In genomic region chr4:34403061-34403460, GRCm38 (mm10) we compare ENCODE assay signal across 23 mouse cellular contexts.
DNase-seq lines count a peak whose midpoint lies in the region; ATAC-seq and TF ChIP-seq lines count a peak whose summit lies in the region.
"Had no signal": no experiment of that assay in that cellular context is flagged by ENCODE, and none has a peak within 500 bp of the region (broad histone marks: within the 10 kb centered on the region; RNA-seq: fewer than 3 reads in every experiment).

No protein-coding gene starts in this region.

- H3K9ac ChIP-seq in heart, adult 2 months (ENCODE audit: low read depth, low read length), result no peak overlapping the region
- no peak overlapping the region for H3K9ac ChIP-seq in hindbrain, embryonic 11.5 days (ENCODE audit: low read depth, low read length)
- H3K9ac ChIP-seq: intestine, embryonic 15.5 days; kidney, embryonic 15.5 days; liver, embryonic 14.5 days; stomach, embryonic 15.5 days had no signal

- H3K79me2 ChIP-seq in heart, adult 2 months (replicated peaks; ENCODE audit: control insufficient read depth, insufficient read depth, low read length), result no peaks in the 10 kb centered on the region

- no peaks in the 10 kb centered on the region for H3K4me1 ChIP-seq in heart, adult 2 months (ENCODE audit: control insufficient read depth, insufficient read depth, low read length)
- no peaks in the 10 kb centered on the region for H3K4me1 ChIP-seq in hindbrain, embryonic 11.5 days (replicated peaks; ENCODE audit: control insufficient read depth, insufficient read depth, low read length)
- H3K4me1 ChIP-seq: intestine, embryonic 15.5 days; kidney, embryonic 15.5 days; stomach, embryonic 15.5 days had no signal

- WGBS in heart, adult 2 months, result 75% methylated on average over 2 of the region's 2 CpGs
- 73% methylated on average over 2 of the region's 2 CpGs for WGBS in hindbrain, embryonic 11.5 days

- no peaks in the 10 kb centered on the region for H3K27me3 ChIP-seq in heart, adult 2 months (ENCODE audit: control insufficient read depth, insufficient read depth, low read length)
- H3K27me3 ChIP-seq in hindbrain, embryonic 11.5 days (ENCODE audit: control insufficient read depth, insufficient read depth, low read length), result no peaks in the 10 kb centered on the region
- H3K27me3 ChIP-seq: intestine, embryonic 15.5 days; kidney, embryonic 15.5 days; Patski; stomach, embryonic 15.5 days had no signal

- ATAC-seq in hindbrain, embryonic 11.5 days (ENCODE audit: low FRiP score), result no peak
- ATAC-seq: activated CD4-positive, CD25-positive, alpha-beta regulatory T cell, adult 4 months; forebrain, embryonic 16.5 days; intestine, embryonic 15.5 days; midbrain, embryonic 16.5 days; Patski had no signal

- no peak for TF ChIP-seq CTCF in heart, adult 2 months (IDR thresholded peaks at IDR 0.05)

- peak; percentile 16 to 25 for DNase-seq in heart, adult 2 months
- no peak for DNase-seq in heart, postnatal 4 days
- peak; percentile 7 for DNase-seq in brain, adult 2 months (ENCODE audit: low read depth, low spot score)
- DNase-seq in gastrocnemius, adult 18-20 months (ENCODE audit: low spot score), result peak; percentile 74
- peak; percentile 23 to 47 for DNase-seq in heart, adult 9 months (ENCODE audit: low spot score in 2 of 2)
- DNase-seq in kidney, adult 9 months, result no peak
- DNase-seq in embryo, embryonic 9.5 days (ENCODE audit: extremely low spot score), result no peak
- no peak for DNase-seq in hindbrain, embryonic 11.5 days (ENCODE audit: low spot score)
- DNase-seq: adrenal gland, postnatal 25 days; cerebellum, adult 9-11 months; embryo, embryonic 11 days; spleen, adult 18-20 months; thymus, postnatal 25 days had no signal

- H3K9me3 ChIP-seq in hindbrain, embryonic 11.5 days (ENCODE audit: control insufficient read depth, low read length), result no peaks in the 10 kb centered on the region
- H3K9me3 ChIP-seq: intestine, embryonic 15.5 days; kidney, embryonic 15.5 days; stomach, embryonic 15.5 days had no signal

- no peak for TF ChIP-seq POLR2A in heart, adult 2 months (IDR thresholded peaks at IDR 0.05; ENCODE audit: insufficient read depth, low read depth, low read length)

- H3K4me3 ChIP-seq in heart, adult 2 months, result no peak overlapping the region
- no peak overlapping the region for H3K4me3 ChIP-seq in hindbrain, embryonic 11.5 days (ENCODE audit: low read depth, low read length)
- H3K4me3 ChIP-seq: erythroblast, embryonic 14.5 days; intestine, embryonic 15.5 days; kidney, embryonic 15.5 days; left cerebral cortex, adult 2 months; stomach, embryonic 15.5 days had no signal

- H3K36me3 ChIP-seq in heart, adult 2 months (ENCODE audit: control insufficient read depth, insufficient read depth, low read length), result no peaks in the 10 kb centered on the region
- H3K36me3 ChIP-seq in hindbrain, embryonic 11.5 days (ENCODE audit: control insufficient read depth, insufficient read depth, low read length), result no peaks in the 10 kb centered on the region
- H3K36me3 ChIP-seq: intestine, embryonic 15.5 days; kidney, embryonic 15.5 days; stomach, embryonic 15.5 days had no signal

- TF ChIP-seq EP300 in heart, adult 2 months (IDR thresholded peaks at IDR 0.05; ENCODE audit: insufficient read depth, low read depth, low read length), result no peak

- no peak overlapping the region for H3K27ac ChIP-seq in heart, adult 2 months
- H3K27ac ChIP-seq in hindbrain, embryonic 11.5 days (ENCODE audit: low read depth, low read length), result no peak overlapping the region
- H3K27ac ChIP-seq: intestine, embryonic 15.5 days; kidney, embryonic 15.5 days; left cerebral cortex, adult 2 months; liver, embryonic 14.5 days; stomach, embryonic 15.5 days had no signal

- intact Hi-C loops in heart, adult 2 months (cut with DNase I), result no loop called here

- no peak overlapping the region for H3K4me2 ChIP-seq in hindbrain, embryonic 11.5 days (replicated peaks; ENCODE audit: low read depth, low read length)
- H3K4me2 ChIP-seq: intestine, embryonic 15.5 days; kidney, embryonic 15.5 days; stomach, embryonic 15.5 days had no signal

Comparison
In these comparisons a context has a peak if more than half of its experiments do, and no peak if none do; other contexts are left out.
1. DNase-seq: peak in heart, adult 2 months (2 of 2), brain, adult 2 months (single experiment), gastrocnemius, adult 18-20 months (single experiment) and heart, adult 9 months (2 of 2); none in heart, postnatal 4 days (single experiment), kidney, adult 9 months (single experiment), embryo, embryonic 9.5 days (single experiment) and hindbrain, embryonic 11.5 days (single experiment).